Mouse (Mus musculus) c-Kit-positive CD71-positive TER-119-positive erythroid progenitor cells, embryonic 14.5 days (primary cell): ENCODE measurements around the gene Dusp22.

ENCODE experiments used
- DNase-seq: peaks from one replicate; pipeline ENCODE4 v3.0.0-alpha.2; 2013; ENCODE audit warnings: low spot score

The Dusp22 gene

GRCm38 (mm10) chr13:30715573-30715972 is 55.8 kb downstream of the Dusp22 start:
- no peak for DNase-seq

DNA sequence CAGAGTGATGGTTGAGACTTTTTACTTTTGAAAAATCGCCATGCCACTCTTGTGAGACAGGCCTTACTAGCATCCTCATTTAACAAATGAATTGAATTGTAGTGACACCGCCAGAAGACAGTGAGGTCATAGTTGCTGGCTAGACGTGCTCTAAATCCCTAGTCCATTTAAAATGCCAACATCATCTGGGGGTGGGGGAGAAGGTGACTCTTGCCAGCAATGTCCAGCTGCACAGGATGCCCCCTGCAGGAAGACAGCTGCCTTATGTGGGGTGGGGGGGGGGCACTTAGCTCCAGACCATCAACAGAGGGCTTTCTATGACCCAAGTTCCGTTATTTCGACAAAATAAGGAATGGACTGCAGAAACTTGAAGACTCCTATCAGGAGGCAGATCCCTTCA is 56.8 kb downstream of the Dusp22 start:
- DNase-seq, result no peak

GRCm38 (mm10) chr13:30722601-30723000 is 62.8 kb downstream of the Dusp22 start:
- DNase-seq, result no peak

- no peak for DNase-seq
Measured at GRCm38 (mm10) chr13:30723258-30723657, 63.5 kb downstream of the Dusp22 start.

DNA sequence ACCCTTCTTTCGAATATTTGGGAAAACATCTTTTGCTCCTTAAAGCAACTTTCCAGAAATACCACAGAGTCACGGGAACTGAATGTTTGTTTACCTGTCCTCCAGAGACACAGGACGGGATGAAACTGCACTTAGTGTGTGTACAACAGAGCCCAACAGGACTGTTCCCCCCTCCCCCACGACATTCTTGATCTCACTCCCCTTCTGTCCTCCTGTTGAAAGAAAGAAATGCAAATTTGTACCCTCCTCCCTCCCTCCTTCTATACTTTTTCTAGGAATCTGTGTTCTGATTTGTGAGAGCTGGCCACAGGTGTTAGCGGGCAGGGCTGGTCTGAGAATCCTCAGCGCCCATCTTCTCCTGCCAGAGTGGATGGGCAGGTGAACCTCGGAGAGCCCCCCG is 64.1 kb downstream of the Dusp22 start:
- no peak for DNase-seq

GRCm38 (mm10) chr13:30724691-30725271 is 65.0 kb downstream of the Dusp22 start:
- DNase-seq, result no peak

DNA sequence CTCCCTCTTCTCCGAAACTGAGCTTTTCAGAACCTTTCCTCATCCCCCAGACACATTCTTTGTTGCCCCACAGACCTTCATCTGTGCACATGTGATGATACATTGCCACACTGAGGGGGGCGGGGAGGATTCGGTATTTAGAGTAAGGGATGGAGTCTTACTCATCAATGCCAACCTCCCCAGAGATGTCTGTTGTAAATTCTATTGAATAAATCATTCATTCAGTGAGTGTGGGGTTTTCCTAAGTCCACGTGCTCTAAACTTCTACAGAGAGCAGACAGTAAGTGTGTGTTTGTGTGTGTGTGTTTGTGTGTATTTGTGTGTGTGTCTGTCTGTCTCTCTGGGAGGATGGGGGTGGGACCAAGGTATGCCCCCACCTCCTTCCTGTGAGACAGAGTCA is 67.1 kb downstream of the Dusp22 start:
- DNase-seq, result no peak

- DNase-seq, result no peak
Measured at GRCm38 (mm10) chr13:30728155-30728554, 68.4 kb downstream of the Dusp22 start.

DNA sequence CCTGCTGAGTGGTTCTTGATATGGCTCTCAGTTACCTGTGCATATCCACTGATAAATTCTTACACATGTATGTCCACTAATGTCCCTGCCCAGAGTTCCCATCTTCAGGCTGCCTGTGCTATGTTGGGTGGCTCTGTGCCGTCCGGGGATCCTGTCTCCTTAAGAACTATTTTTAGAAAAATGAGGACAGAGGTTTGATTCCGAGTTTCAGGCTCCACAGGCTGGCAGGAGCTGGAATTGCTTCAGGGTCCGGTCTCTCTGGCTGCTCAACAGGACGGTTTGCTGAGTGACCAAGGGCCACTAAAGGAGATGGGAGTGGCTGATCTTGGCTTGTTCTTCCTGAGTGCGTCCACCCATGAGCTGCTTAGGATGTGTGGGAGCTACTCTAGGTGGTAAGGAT is 69.4 kb downstream of the Dusp22 start:
- DNase-seq, result no peak

DNA sequence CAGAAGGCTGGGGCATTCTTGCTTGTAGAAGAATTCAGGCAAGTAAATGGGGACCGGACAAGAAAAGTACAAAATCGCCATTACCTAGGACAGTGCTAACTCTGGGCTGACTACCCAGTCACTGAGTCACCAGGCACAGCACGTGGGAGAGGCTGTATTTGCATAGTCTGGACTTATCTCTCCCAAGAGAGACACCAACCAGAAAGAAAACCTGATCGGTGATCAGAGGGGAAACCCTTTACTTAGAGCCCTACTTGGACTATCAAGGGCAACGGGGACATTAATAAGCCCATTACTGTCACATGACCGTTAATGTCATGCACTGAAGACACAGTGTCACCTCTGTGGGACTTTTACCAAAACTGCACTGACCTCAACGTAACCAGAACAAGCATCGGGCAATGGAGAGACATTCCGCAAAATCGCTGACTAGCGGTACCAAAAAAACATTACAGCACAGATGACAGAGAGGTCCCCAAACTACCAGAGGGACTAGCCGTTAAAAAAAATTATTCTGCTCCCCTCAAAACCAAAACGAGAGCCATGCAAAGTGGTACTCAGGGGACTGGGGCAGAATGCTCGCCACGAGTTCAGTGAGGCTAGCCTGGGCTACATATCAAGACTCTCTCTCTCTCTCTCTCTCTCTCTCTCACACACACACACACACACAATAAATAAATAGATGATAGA is 70.5 kb downstream of the Dusp22 start:
- DNase-seq, result no peak

DNA sequence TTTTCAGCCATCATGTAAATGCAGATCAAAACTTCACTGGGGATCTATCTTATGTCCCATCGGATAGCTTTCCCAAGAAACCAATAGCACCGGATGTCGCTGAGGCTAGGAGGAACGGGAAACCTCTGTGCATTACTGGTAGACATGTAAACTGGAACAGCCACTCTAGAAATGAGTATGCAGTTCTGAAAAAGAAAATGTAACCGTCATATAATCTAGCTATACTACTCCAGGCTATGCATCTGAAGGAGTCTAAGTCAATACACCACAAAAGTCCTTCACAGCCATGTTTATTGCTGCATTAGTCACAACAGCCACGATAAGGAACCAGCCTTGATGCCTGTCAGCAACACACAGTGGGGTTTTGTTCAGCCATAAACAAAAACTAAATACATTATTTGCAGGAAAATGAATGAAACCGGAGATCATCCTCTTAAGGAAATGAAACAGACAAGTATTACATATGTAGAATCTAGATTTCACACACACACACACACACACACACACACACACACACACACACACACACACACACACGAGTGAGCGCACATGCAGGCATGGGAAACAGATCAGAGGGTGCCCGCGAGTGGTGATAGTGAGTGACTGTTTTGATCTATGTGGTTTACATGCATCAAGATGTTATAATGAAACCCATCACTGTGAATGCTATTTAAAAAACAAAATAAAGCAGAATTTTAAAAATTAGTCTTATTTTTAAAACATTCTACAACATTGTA is 73.1 kb downstream of the Dusp22 start:
- DNase-seq, result no peak

DNA sequence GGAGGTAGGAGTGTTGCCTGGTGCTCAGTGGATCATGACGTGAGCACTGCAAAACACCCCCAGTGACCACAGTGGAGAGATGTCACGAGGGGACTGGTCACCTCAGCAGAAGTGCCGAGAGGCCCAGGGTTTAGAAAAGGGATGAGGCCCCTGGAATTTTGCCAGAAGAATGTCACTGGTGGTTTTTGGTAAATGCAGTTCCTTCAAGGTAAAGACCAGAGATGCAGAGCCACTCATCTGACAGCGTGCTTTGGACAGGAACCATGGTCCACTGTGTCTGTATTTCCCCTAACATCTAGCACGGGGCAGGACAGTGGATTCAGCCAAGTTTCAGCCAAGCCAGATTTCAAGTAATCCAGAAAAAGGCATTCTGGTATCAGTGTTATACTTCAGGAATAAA is 76.9 kb downstream of the Dusp22 start:
- DNase-seq, result no peak

DNA sequence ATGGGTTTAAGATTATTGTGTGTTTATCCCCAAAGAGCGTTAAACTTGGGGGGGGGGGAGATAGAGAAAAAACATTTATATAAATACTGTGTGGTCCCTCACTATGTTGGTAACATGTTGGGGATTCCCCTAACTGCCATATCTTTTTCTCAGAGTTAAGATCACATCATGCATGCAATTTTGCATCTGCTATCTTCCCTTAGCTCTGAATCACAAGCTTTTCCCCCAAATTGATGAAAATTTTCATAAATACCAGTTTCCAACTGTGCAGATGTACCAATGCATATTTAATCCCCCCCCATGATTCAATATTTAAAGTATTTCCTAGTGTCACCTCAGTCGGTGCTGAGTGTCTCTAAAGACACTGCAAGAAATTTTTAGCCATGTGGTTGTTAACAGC is 77.5 kb downstream of the Dusp22 start:
- DNase-seq, result no peak

GRCm38 (mm10) chr13:30738310-30738840 is 78.6 kb downstream of the Dusp22 start:
- no peak for DNase-seq

DNA sequence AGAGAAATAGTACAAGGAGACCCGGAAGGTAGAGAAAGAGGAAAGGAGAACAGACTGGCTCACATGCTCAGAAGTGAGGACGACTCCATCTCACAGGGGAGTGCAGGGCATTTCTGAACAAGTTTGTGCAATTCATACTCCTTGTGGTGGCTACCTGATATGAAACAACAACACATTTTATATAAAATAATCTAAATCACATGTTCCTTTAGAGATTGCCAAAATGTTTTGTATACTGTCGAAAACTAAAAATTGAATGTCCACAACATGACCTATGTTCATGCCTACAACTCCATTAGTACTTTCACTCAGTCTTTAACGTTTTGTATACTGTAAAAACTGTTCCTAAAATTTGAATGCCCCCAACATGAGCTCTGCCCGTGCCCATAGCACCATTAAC is 81.4 kb downstream of the Dusp22 start:
- DNase-seq, result no peak

GRCm38 (mm10) chr13:30742411-30742970 is 82.7 kb downstream of the Dusp22 start:
- no peak for DNase-seq

- no peak for DNase-seq
Measured at GRCm38 (mm10) chr13:30745121-30745520, 85.3 kb downstream of the Dusp22 start.

DNA sequence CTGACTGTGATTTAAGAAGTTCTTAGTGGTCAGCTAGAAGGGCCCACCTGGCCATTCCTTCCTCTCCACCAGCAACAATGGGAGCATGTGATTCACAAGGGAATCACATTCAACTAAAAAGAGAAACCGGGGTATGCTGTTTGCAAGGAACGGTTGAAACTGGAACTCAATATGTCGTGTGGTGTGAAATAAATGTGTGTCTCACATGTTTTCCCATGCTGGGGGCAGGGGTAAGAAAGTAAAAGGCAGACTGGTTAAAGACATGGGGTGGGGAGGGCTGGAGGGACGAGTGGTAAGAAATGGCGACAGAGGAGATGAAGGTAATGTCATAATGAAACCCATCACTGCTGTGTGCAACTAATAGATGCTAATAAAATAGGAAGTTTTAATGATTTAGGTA is 87.3 kb downstream of the Dusp22 start:
- DNase-seq, result no peak

GRCm38 (mm10) chr13:30747504-30747903 is 87.7 kb downstream of the Dusp22 start:
- DNase-seq, result no peak

GRCm38 (mm10) chr13:30748321-30748720 is 88.5 kb downstream of the Dusp22 start:
- no peak for DNase-seq

- peak; percentile 10 for DNase-seq
Measured at GRCm38 (mm10) chr13:30749021-30749556, 89.3 kb downstream of the Dusp22 start, which contains the start of gene Irf4. Gene Irf4, plus strand, starts transcription at chr13:30749226.

- DNase-seq, result no peak
Measured at GRCm38 (mm10) chr13:30749557-30750141, 89.8 kb downstream of the Dusp22 start.
